In the genomic region with DNA sequence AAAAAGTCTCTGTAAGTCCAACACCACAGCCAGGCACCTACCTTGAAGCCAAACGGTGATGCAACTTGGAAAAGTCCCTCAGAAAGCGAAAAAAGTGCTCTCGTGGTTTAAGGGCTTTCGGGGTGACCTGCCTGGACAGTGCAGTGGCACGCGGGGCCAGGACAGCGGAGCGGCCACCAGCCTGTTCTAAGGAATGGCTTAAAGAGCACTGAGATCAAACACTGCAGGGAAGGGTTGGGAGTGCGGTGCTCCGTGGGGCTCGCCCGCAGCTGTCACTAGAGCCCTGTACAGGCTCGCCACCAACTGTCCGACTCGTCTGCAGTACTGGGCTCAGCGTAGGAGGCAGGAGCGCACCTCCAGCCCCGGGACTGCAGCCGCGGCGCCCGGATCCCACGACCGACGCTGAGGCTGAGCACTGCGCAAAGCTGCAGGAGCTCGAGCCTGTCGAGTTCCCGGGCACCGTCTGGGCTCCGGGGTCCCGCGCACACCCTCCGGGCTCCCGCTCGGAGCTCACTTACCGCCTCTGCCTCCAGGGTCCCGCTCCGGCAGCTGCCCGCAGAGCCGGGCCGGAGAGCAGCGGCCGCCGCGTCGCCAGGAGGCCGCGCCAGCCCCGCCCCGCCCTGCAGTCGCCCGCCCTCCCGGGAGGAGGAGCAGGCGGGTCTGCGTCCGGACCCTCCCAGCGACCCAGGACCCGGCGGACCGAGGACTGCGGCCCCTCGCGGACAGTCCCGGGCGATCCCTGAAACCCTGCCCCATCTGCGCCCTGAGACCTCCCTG, we compare ENCODE assay signal across 8 mouse cellular contexts. TPM values are rescaled to one million over a fixed set of nuclear protein-coding genes. Genes with fewer than 3 reads are reported as not detected.
DNase-seq lines count a peak whose midpoint lies in the region; ATAC-seq and TF ChIP-seq lines count a peak whose summit lies in the region.

Gene Cgnl1, minus strand, starts transcription at position 612 of the 777 bp plus-strand sequence.

- peak; percentile 89 for ATAC-seq in liver, embryonic 16.5 days (ENCODE audit: low read depth)
- ATAC-seq in neural tube, embryonic 14.5 days (ENCODE audit: low read depth) = peak; percentile 90

- peak within 1 kb of the TSS; percentile 47 for H3K4me2 ChIP-seq in liver, embryonic 16.5 days (ENCODE audit: low read depth, low read length)
- H3K4me2 ChIP-seq in neural tube, embryonic 14.5 days (ENCODE audit: low read depth, low read length) = peak within 1 kb of the TSS; percentile 83

- peak within 1 kb of the TSS; percentile 59; the same call in 1 of the 2 replicates for H3K27ac ChIP-seq in cortical plate, adult 2 months (ENCODE audit: insufficient read depth, low read length)
- no peak within 1 kb of the TSS for H3K27ac ChIP-seq in liver, embryonic 16.5 days (ENCODE audit: low read length)
- H3K27ac ChIP-seq in neural tube, embryonic 14.5 days (ENCODE audit: low read depth, low read length) = no peak within 1 kb of the TSS

- TF ChIP-seq POLR2A in cortical plate, adult 2 months (IDR thresholded peaks at IDR 0.05; ENCODE audit: extremely low read depth, insufficient read depth, low read length) = no peak

- H3K4me3 ChIP-seq in cortical plate, adult 2 months (ENCODE audit: insufficient read depth, low read length) = peak within 1 kb of the TSS; percentile 51
- H3K4me3 ChIP-seq in liver, embryonic 16.5 days (ENCODE audit: low read depth, low read length) = peak within 1 kb of the TSS; percentile 59
- peak within 1 kb of the TSS; percentile 56 for H3K4me3 ChIP-seq in neural tube, embryonic 14.5 days (ENCODE audit: low read depth, low read length)

- H3K36me3 ChIP-seq in liver, embryonic 16.5 days (ENCODE audit: control insufficient read depth, insufficient read depth) = no peaks in the 10 kb centered on the region
- no peaks in the 10 kb centered on the region for H3K36me3 ChIP-seq in neural tube, embryonic 14.5 days (ENCODE audit: control insufficient read depth, insufficient read depth, low read length)

- no peak for TF ChIP-seq CTCF in cortical plate, adult 2 months (IDR thresholded peaks at IDR 0.05; ENCODE audit: extremely low read depth, insufficient read depth, low read length)

- peaks cover 27% of the 10 kb centered on the region for H3K27me3 ChIP-seq in liver, embryonic 16.5 days (ENCODE audit: control insufficient read depth, insufficient read depth, low read depth, low read length)
- peaks cover 11% of the 10 kb centered on the region for H3K27me3 ChIP-seq in neural tube, embryonic 14.5 days (ENCODE audit: control insufficient read depth, insufficient read depth, low read length)

- H3K9ac ChIP-seq in liver, embryonic 16.5 days (ENCODE audit: low read depth, low read length) = peak within 1 kb of the TSS; percentile 52; the same call in 1 of the 2 replicates
- H3K9ac ChIP-seq in neural tube, embryonic 14.5 days (replicated peaks; ENCODE audit: low read depth, low read length) = peak within 1 kb of the TSS; percentile 60

- no peaks in the 10 kb centered on the region for H3K9me3 ChIP-seq in liver, embryonic 16.5 days (replicated peaks; ENCODE audit: control insufficient read depth, low read length)
- no peaks in the 10 kb centered on the region for H3K9me3 ChIP-seq in neural tube, embryonic 14.5 days (ENCODE audit: control insufficient read depth, low read length)

- WGBS in liver, embryonic 16.5 days (ENCODE audit: insufficient replicate concordance) = under 1% methylated on average over 58 of the region's 67 CpGs
- 1% methylated on average over 62 of the region's 67 CpGs for WGBS in neural tube, embryonic 14.5 days

- peak; percentile 7 to 12 for DNase-seq in layer of hippocampus, postnatal 14 days (ENCODE audit: low spot score in 2 of 2)
- DNase-seq in layer of hippocampus, adult 18-20 months (ENCODE audit: low spot score in 2 of 2) = no peak
- peak; percentile 79 to 87 for DNase-seq in heart, adult 18-20 months
- peak; percentile 78 for DNase-seq in kidney, adult 11 months
- peak; percentile 70 for DNase-seq in urinary bladder, adult 2 months (ENCODE audit: low spot score)

- H3K4me1 ChIP-seq in cortical plate, adult 2 months (ENCODE audit: control insufficient read depth, insufficient read depth, low read length) = no peaks in the 10 kb centered on the region
- H3K4me1 ChIP-seq in liver, embryonic 16.5 days (ENCODE audit: control insufficient read depth, low read depth, low read length) = no peaks in the 10 kb centered on the region
- 0 out of 2 replicates have a peak, but pooled peaks cover 3% of the 10 kb centered on the region for H3K4me1 ChIP-seq in neural tube, embryonic 14.5 days (ENCODE audit: control insufficient read depth, insufficient read depth, low read length)

RNA-seq across cellular contexts. Expression of gene Cgnl1, which starts in this region (rescaled TPM):
- 10 to 100 TPM; 10.2 to 14.8 TPM for total RNA-seq in layer of hippocampus, postnatal 14 days (2021)
- 1 to 10 TPM; 5.4 to 8.4 TPM for total RNA-seq in layer of hippocampus, adult 18-20 months (2021)
- polyA plus RNA-seq in cortical plate, adult 2 months (2012; rRNA removed) = 5.5 and 6.0 TPM in 2 replicates
- total RNA-seq in heart, adult 18-20 months (2021) = 10 to 100 TPM; 36.7 to 38.2 TPM
- polyA plus RNA-seq in liver, embryonic 16.5 days (2015; fragmentation: Nextera tagmentation; extraction: Ambion mirVana) = 2.0 and 2.6 TPM in 2 replicates
- 2.5 and 6.1 TPM in 2 replicates for polyA plus RNA-seq in neural tube, embryonic 14.5 days (2014; fragmentation: Nextera tagmentation; extraction: Ambion mirVana)
- polyA plus RNA-seq in urinary bladder, adult 2 months (2012; rRNA removed) = 10.4 and 16.7 TPM in 2 replicates

Comparison
In these comparisons a context has a peak if more than half of its experiments do, and no peak if none do; other contexts are left out.
1. DNase-seq: peak in layer of hippocampus, postnatal 14 days (2 of 2), heart, adult 18-20 months (2 of 2), kidney, adult 11 months (single experiment) and urinary bladder, adult 2 months (single experiment); none in layer of hippocampus, adult 18-20 months (0 of 2).
2. Peak in every context shown above with its lines, with median percentiles within 50 percentile points of each other: H3K4me3 ChIP-seq.